Mouse (Mus musculus): Measurements from ENCODE around the gene Catsper1.

GRCm38 (mm10) chr19:5335441-5335840 is at the start of gene Catsper1:
- TF ChIP-seq POLR2A (IDR thresholded peaks at IDR 0.05; ENCODE audit: borderline replicate concordance, extremely low read depth, insufficient read depth, insufficient read length, poor library complexity, severe bottlenecking) (no peak), CTCF (IDR thresholded peaks at IDR 0.05; ENCODE audit: borderline replicate concordance, extremely low read depth, insufficient read depth, insufficient read length) (no peak)

Measured in brain, embryonic 14.5 days (tissue).